In genomic region chr17:87284482-87285040, GRCm38 (mm10) we compare ENCODE assay signal across 8 mouse cellular contexts. TPM values are rescaled to one million over a fixed set of nuclear protein-coding genes. Genes with fewer than 3 reads are reported as not detected.
A peak's percentile ranks its signal among the peaks of the same experiment; 100 is the strongest.
DNase-seq lines count a peak whose midpoint lies in the region; ATAC-seq and TF ChIP-seq lines count a peak whose summit lies in the region.

No protein-coding gene starts in this region.

- intact Hi-C loops in heart, postnatal 25 days (cut with DNase I) = no loop called here

- H3K4me1 ChIP-seq in heart, embryonic 11.5 days (ENCODE audit: control insufficient read depth, insufficient read depth, low read length) = peaks cover 13% of the 10 kb centered on the region
- H3K4me1 ChIP-seq in E14TG2a.4 (replicated peaks; ENCODE audit: low read depth, low read length) = peaks cover 45% of the 10 kb centered on the region
- H3K4me1 ChIP-seq in forebrain, embryonic 14.5 days (ENCODE audit: control insufficient read depth, insufficient read depth, low read length) = peaks cover 9% of the 10 kb centered on the region; the same call in 1 of the 2 replicates
- H3K4me1 ChIP-seq in liver, embryonic 13.5 days (replicated peaks) = peaks cover 54% of the 10 kb centered on the region

- no peak for DNase-seq in heart, postnatal 25 days (ENCODE audit: low spot score)
- DNase-seq in forebrain, embryonic 14.5 days (ENCODE audit: low spot score) = no peak
- no peak for DNase-seq in liver, embryonic 13.5 days
- DNase-seq in frontal cortex, postnatal 14 days (ENCODE audit: low spot score in 2 of 2) = no peak
- DNase-seq in frontal cortex, postnatal 10 days (ENCODE audit: low spot score in 2 of 2) = no peak
- no peak for DNase-seq in urinary bladder, adult 18-20 months (ENCODE audit: low spot score in 2 of 2)

- peak overlapping the region; percentile 97; the same call in 1 of the 2 replicates for H3K4me2 ChIP-seq in heart, embryonic 11.5 days
- H3K4me2 ChIP-seq in forebrain, embryonic 14.5 days (ENCODE audit: low read length) = peak overlapping the region; percentile 76
- H3K4me2 ChIP-seq in liver, embryonic 13.5 days = peak overlapping the region; percentile 100

- peaks cover 55% of the 10 kb centered on the region for H3K27me3 ChIP-seq in heart, embryonic 11.5 days (ENCODE audit: control insufficient read depth, insufficient read depth, low read length)
- H3K27me3 ChIP-seq in E14TG2a.4 (ENCODE audit: insufficient read depth, low read length) = peaks cover 48% of the 10 kb centered on the region
- peaks cover 25% of the 10 kb centered on the region for H3K27me3 ChIP-seq in forebrain, embryonic 14.5 days (replicated peaks; ENCODE audit: control insufficient read depth, insufficient read depth, low read length)
- 0 out of 2 replicates have a peak, but pooled peaks cover 5% of the 10 kb centered on the region for H3K27me3 ChIP-seq in liver, embryonic 13.5 days

- H3K4me3 ChIP-seq in heart, embryonic 11.5 days (ENCODE audit: low read depth, low read length) = no peak overlapping the region
- H3K4me3 ChIP-seq in E14TG2a.4 (replicated peaks; ENCODE audit: low read length) = peak overlapping the region; percentile 96; the same call in 1 of the 2 replicates
- no peak overlapping the region for H3K4me3 ChIP-seq in forebrain, embryonic 14.5 days (ENCODE audit: low read depth, low read length)
- H3K4me3 ChIP-seq in liver, embryonic 13.5 days (replicated peaks) = peak overlapping the region; percentile 87

- no peaks in the 10 kb centered on the region for H3K9me3 ChIP-seq in heart, embryonic 11.5 days (replicated peaks; ENCODE audit: control insufficient read depth, low read length)
- no peaks in the 10 kb centered on the region for H3K9me3 ChIP-seq in E14TG2a.4 (ENCODE audit: low read length)
- no peaks in the 10 kb centered on the region for H3K9me3 ChIP-seq in forebrain, embryonic 14.5 days (replicated peaks; ENCODE audit: control insufficient read depth, low read length)
- H3K9me3 ChIP-seq in liver, embryonic 13.5 days (replicated peaks) = no peaks in the 10 kb centered on the region

- H3K27ac ChIP-seq in heart, embryonic 11.5 days (ENCODE audit: low read depth, low read length) = no peak overlapping the region
- no peak overlapping the region for H3K27ac ChIP-seq in forebrain, embryonic 14.5 days (ENCODE audit: low read depth, low read length)
- no peak overlapping the region for H3K27ac ChIP-seq in liver, embryonic 13.5 days

- no peak for ATAC-seq in heart, embryonic 11.5 days (replicated peaks; ENCODE audit: insufficient number of reproducible peaks, low FRiP score, low TSS enrichment)
- ATAC-seq in forebrain, embryonic 14.5 days = no peak
- no peak for ATAC-seq in liver, embryonic 13.5 days (ENCODE audit: low read depth)

- 66% methylated on average over 7 of the region's 7 CpGs for WGBS in heart, embryonic 11.5 days (ENCODE audit: insufficient replicate concordance)
- 65% methylated on average over 7 of the region's 7 CpGs for WGBS in forebrain, embryonic 14.5 days
- WGBS in liver, embryonic 13.5 days (ENCODE audit: insufficient replicate concordance) = 82% methylated on average over 7 of the region's 7 CpGs

- no peaks in the 10 kb centered on the region for H3K36me3 ChIP-seq in heart, embryonic 11.5 days (ENCODE audit: control insufficient read depth, insufficient read depth, low read length)
- H3K36me3 ChIP-seq in E14TG2a.4 (ENCODE audit: insufficient read depth, low read length) = no peaks in the 10 kb centered on the region
- H3K36me3 ChIP-seq in forebrain, embryonic 14.5 days (ENCODE audit: control insufficient read depth, insufficient read depth, low read length) = no peaks in the 10 kb centered on the region
- no peaks in the 10 kb centered on the region for H3K36me3 ChIP-seq in liver, embryonic 13.5 days

- TF ChIP-seq CTCF in E14TG2a.4 (conservative IDR thresholded peaks at IDR 0.05; ENCODE audit: low read length) = no peak

- H3K9ac ChIP-seq in heart, embryonic 11.5 days (ENCODE audit: low read depth, low read length) = no peak overlapping the region
- peak overlapping the region; percentile 25; the same call in 1 of the 2 replicates for H3K9ac ChIP-seq in forebrain, embryonic 14.5 days (ENCODE audit: low read length)
- peak overlapping the region; percentile 92 for H3K9ac ChIP-seq in liver, embryonic 13.5 days

RNA-seq across cellular contexts. Expression of gene Ttc7, which starts 1.9 kb away (rescaled TPM):
- polyA plus RNA-seq in heart, embryonic 11.5 days (2014; fragmentation: Nextera tagmentation; extraction: Ambion mirVana) = 1.4 and 1.9 TPM in 2 replicates
- total RNA-seq in heart, postnatal 25 days (2021) = 10 to 100 TPM; 10.4 to 13.0 TPM
- 4.1 and 4.8 TPM in 2 replicates for polyA plus RNA-seq in forebrain, embryonic 14.5 days (2014; fragmentation: Nextera tagmentation; extraction: Ambion mirVana)
- polyA plus RNA-seq in liver, embryonic 13.5 days (2015; fragmentation: Nextera tagmentation; extraction: Ambion mirVana) = 9.5 and 11.0 TPM in 2 replicates

RNA-seq across cellular contexts. Expression of gene Mcfd2, which starts 18.8 kb away (rescaled TPM):
- polyA plus RNA-seq in heart, embryonic 11.5 days (2014; fragmentation: Nextera tagmentation; extraction: Ambion mirVana) = 69.7 and 83.5 TPM in 2 replicates
- 10 to 100 TPM; 41.8 to 46.4 TPM for total RNA-seq in heart, postnatal 25 days (2021)
- 56.1 and 63.4 TPM in 2 replicates for polyA plus RNA-seq in forebrain, embryonic 14.5 days (2014; fragmentation: Nextera tagmentation; extraction: Ambion mirVana)
- 50.2 and 53.9 TPM in 2 replicates for polyA plus RNA-seq in liver, embryonic 13.5 days (2015; fragmentation: Nextera tagmentation; extraction: Ambion mirVana)

Comparison
In these comparisons a context has a peak if more than half of its experiments do, and no peak if none do; other contexts are left out.
1. H3K4me3 ChIP-seq: peak in E14TG2a.4 (single experiment) and liver, embryonic 13.5 days (single experiment); none in heart, embryonic 11.5 days (single experiment) and forebrain, embryonic 14.5 days (single experiment).
2. Peak in every context shown above with its lines, with median percentiles within 50 percentile points of each other: H3K4me2 ChIP-seq.